Mouse (Mus musculus): ENCODE measurements around the gene R3hdm4. TPM values are rescaled to one million over a fixed set of nuclear protein-coding genes. Genes with fewer than 3 reads are reported as not detected.

R3hdm4 gene
- total RNA-seq, 2 experiments from 2014 or later: 93.4 to 94.9 TPM

Small RNA genes lying within 50 kb of the gene (microRNA-seq; reads per million reads assigned to microRNA genes)
- 0 reads per million in 2 experiments for gene Mir6910

Other genes starting within 250 kb of the R3hdm4 start
- gene Cdc34, start 239.0 kb downstream of the R3hdm4 start, total RNA-seq (2021): 100 to 1,000 TPM; 152 to 159 TPM
- 1 to 10 TPM; 3.8 to 4.3 TPM for gene Gzmm, start 232.2 kb downstream of the R3hdm4 start, total RNA-seq (2021)
- 1,000 to 10,000 TPM; 1,161 to 1,276 TPM for gene Bsg, start 216.7 kb downstream of the R3hdm4 start, total RNA-seq (2021)
- 10 to 100 TPM; 22.6 to 27.6 TPM for gene Hcn2, start 204.6 kb downstream of the R3hdm4 start, total RNA-seq (2021)
- gene Polrmt, start 174.6 kb downstream of the R3hdm4 start, total RNA-seq (2021): 10 to 100 TPM; 36.3 to 54.4 TPM
- gene Fgf22, start 166.1 kb downstream of the R3hdm4 start, total RNA-seq (2021): not detected
- 10 to 100 TPM; 31.8 to 34.4 TPM for gene Rnf126, start 154.3 kb downstream of the R3hdm4 start, total RNA-seq (2021)
- 1 to 10 TPM; 5.8 to 7.4 TPM for gene Fstl3, start 143.9 kb downstream of the R3hdm4 start, total RNA-seq (2021)
- gene Prss57, start 130.2 kb downstream of the R3hdm4 start, total RNA-seq (2021): not detected
- 100 to 1,000 TPM in 1 of 2 experiments, 10 to 100 TPM in 1; 90.8 to 103 TPM for gene Palm, start 127.6 kb downstream of the R3hdm4 start, total RNA-seq (2021)
- gene Misp, start 100.2 kb downstream of the R3hdm4 start, total RNA-seq (2021): under 1 TPM; 0.22 to 0.30 TPM
- 100 to 1,000 TPM; 144 to 145 TPM for gene Ptbp1, start 66.8 kb downstream of the R3hdm4 start, total RNA-seq (2021)
- gene Prtn3, start 46.7 kb downstream of the R3hdm4 start, total RNA-seq (2021): under 1 TPM in 1 of 2 experiments, not detected in 1; 0.55 TPM
- under 1 TPM; 0.53 to 0.89 TPM for gene Plppr3, start 46.6 kb downstream of the R3hdm4 start, total RNA-seq (2021)
- not detected for gene Elane, start 35.0 kb downstream of the R3hdm4 start, total RNA-seq (2021)
- 10 to 100 TPM in 1 of 2 experiments, 1 to 10 TPM in 1; 3.2 to 12.0 TPM for gene Cfd, start 30.4 kb downstream of the R3hdm4 start, total RNA-seq (2021)
- 10 to 100 TPM; 59.5 to 60.0 TPM for gene Med16, start 12.3 kb downstream of the R3hdm4 start, total RNA-seq (2021)
- gene Gm26602, start 10.4 kb downstream of the R3hdm4 start, total RNA-seq (2021): not detected
- under 1 TPM; 0.17 to 0.22 TPM for gene Kiss1r, start 4.2 kb downstream of the R3hdm4 start, total RNA-seq (2021)
- 1 to 10 TPM; 3.1 to 3.2 TPM for gene Arid3a, start 5.8 kb upstream of the R3hdm4 start, total RNA-seq (2021)
- 10 to 100 TPM; 22.7 to 23.4 TPM for gene Wdr18, start 38.9 kb upstream of the R3hdm4 start, total RNA-seq (2021)
- not detected for gene Grin3b, start 49.5 kb upstream of the R3hdm4 start, total RNA-seq (2021)
- gene Tmem259, start 63.1 kb upstream of the R3hdm4 start, total RNA-seq (2021): 100 to 1,000 TPM; 126 to 132 TPM
- gene Cnn2, start 67.4 kb upstream of the R3hdm4 start, total RNA-seq (2021): 10 to 100 TPM; 60.3 to 65.6 TPM
- 1 to 10 TPM; 7.8 to 8.2 TPM for gene Abca7, start 75.3 kb upstream of the R3hdm4 start, total RNA-seq (2021)
- 1 to 10 TPM; 5.0 to 6.1 TPM for gene Arhgap45, start 95.4 kb upstream of the R3hdm4 start, total RNA-seq (2021)
- gene Polr2e, start 118.6 kb upstream of the R3hdm4 start, total RNA-seq (2021): 10 to 100 TPM; 79.0 to 79.1 TPM
- 100 to 1,000 TPM; 551 to 562 TPM for gene Gpx4, start 126.0 kb upstream of the R3hdm4 start, total RNA-seq (2021)
- gene Sbno2, start 184.4 kb upstream of the R3hdm4 start, total RNA-seq (2021): 10 to 100 TPM; 15.1 to 17.6 TPM
- 100 to 1,000 TPM; 110 to 112 TPM for gene Stk11, start 194.6 kb upstream of the R3hdm4 start, total RNA-seq (2021)
- gene Atp5d, start 217.4 kb upstream of the R3hdm4 start, total RNA-seq (2021): 1,000 to 10,000 TPM; 1,058 to 1,125 TPM
- gene Cbarp, start 219.6 kb upstream of the R3hdm4 start, total RNA-seq (2021): 1 to 10 TPM; 3.2 to 4.1 TPM
- 100 to 1,000 TPM; 132 to 190 TPM for gene Midn, start 227.1 kb upstream of the R3hdm4 start, total RNA-seq (2021)
- 100 to 1,000 TPM; 113 to 134 TPM for gene Cirbp, start 244.8 kb upstream of the R3hdm4 start, total RNA-seq (2021)

All from heart, postnatal 10 days (tissue).